Mouse (Mus musculus): Measurements from ENCODE around the gene H2-DMb1.

- TF ChIP-seq EP300 (IDR thresholded peaks at IDR 0.05; ENCODE audit: low read depth) (no peak), CTCF (IDR thresholded peaks at IDR 0.05; ENCODE audit: low read depth) (no peak)
These were observed 35.1 kb downstream of the H2-DMb1 start for GRCm38 (mm10) chr17:34188010-34188409.

Data from liver, embryonic 14.5 days (tissue).